Mouse (Mus musculus): ENCODE measurements around the gene Usp10. TPM values are rescaled to one million over a fixed set of nuclear protein-coding genes. Genes with fewer than 3 reads are reported as not detected.

Gene Usp10
- 10 to 100 TPM; 25.6 to 27.3 TPM for total RNA-seq (2023)

GRCm38 (mm10) chr8:119909944-119910546 is at the start of gene Usp10:
Gene Usp10 (plus strand): TSS chr8:119910360.

GRCm38 (mm10) chr8:119861706-119862389 is 48.3 kb upstream of the Usp10 start, which contains the start of gene Klhl36:
Gene Klhl36 (plus strand): TSS chr8:119862266.

DNA sequence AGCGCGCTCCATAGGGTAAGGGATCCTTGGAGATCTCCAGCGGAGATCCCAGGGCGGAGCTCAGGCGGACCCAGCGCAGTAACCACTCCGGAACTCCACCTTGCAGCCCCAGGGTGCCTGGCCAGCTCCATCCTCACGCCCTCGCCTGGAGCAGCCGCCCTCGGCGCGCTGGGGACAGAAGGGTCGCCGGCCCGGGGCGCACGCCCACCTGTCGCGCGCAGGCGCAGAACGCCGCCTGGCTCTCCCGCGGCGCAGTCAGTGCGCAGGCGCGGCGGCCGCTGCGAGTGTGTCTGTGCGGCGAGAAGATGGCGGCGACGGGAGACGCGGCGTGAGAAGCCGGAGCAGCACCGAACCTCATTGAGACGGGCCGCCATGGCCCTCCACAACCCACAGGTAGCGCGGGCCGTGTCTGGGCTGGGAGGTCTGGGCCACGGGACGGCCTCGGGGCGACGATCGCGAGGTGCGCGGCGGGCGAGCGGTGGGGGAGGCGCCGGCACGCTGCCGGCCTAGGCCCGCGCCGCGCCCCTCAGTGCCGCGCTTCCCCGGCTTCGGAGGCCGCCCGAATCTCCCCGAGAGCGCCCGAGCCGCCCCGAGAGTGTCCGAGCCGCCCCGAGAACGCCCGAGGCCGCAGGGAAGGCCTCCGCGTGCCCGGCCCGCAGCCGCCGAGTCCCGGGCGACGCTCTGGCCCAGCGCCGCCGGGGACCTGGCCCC is 542 bp downstream of the Usp10 start, which contains the start of gene Gm20388:
Gene Gm20388 (plus strand): TSS at position 295 of the 711 bp plus-strand sequence.

DNA sequence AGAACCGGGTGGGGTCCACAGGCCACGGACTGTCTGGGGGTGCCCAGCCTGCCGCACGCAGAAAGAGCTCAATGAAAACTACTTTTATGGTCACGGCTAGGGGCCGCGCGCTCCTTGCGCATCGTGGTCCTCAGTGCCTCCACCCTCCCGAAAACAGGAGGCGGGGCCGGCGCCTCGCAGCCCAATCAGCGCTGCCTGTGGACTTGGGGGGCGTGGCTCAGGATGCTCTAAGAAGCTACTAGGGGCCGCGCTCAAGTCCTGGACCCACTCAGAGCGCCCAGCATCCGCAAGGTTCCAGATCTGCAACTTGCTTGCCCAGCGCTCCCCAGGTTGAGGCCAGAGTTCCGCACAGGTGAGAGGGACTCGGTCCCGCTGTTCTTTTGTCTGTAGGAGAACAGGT is 82.1 kb downstream of the Usp10 start, which contains the start of gene Crispld2:
Gene Crispld2 (plus strand): TSS at position 190 of the 400 bp plus-strand sequence.

Other genes starting within 250 kb of the Usp10 start
- gene Wfdc1, start 244.0 kb upstream of the Usp10 start, total RNA-seq (2023), result not detected
- gene Atp2c2, start 210.4 kb upstream of the Usp10 start, total RNA-seq (2023), result under 1 TPM; 0.20 to 0.26 TPM
- gene Tldc1, start 131.9 kb upstream of the Usp10 start, total RNA-seq (2023), result 1 to 10 TPM; 2.6 to 7.0 TPM
- gene Cotl1, start 69.8 kb upstream of the Usp10 start, total RNA-seq (2023), result 1,000 to 10,000 TPM in 1 of 2 experiments, 100 to 1,000 TPM in 1; 943 to 1,046 TPM
- 10 to 100 TPM; 15.0 to 16.8 TPM for gene Klhl36, start 48.1 kb upstream of the Usp10 start, total RNA-seq (2023)
- 10 to 100 TPM in 1 of 2 experiments, 1 to 10 TPM in 1; 8.0 to 10.5 TPM for gene Gm20388, start 481 bp downstream of the Usp10 start, total RNA-seq (2023)
- 100 to 1,000 TPM in 1 of 2 experiments, 10 to 100 TPM in 1; 83.4 to 107 TPM for gene Crispld2, start 82.1 kb downstream of the Usp10 start, total RNA-seq (2023)
- gene Zdhhc7, start 191.1 kb downstream of the Usp10 start, total RNA-seq (2023), result 10 to 100 TPM; 38.8 to 48.4 TPM
- 100 to 1,000 TPM; 216 to 244 TPM for gene 6430548M08Rik, start 203.8 kb downstream of the Usp10 start, total RNA-seq (2023)

Data from neutrophil, adult 59 days (primary cell).